Mouse (Mus musculus) v-Abl transformed pro-B cells (cell line): Measurements from ENCODE around the gene Gpr19.

Experiments used
- in situ Hi-C, 2 experiments: fragments of 400-800 bp; cut with MboI; formaldehyde crosslinking; loops; one replicate each; pipeline ENCODE4 v1.15.1; 2025; ENCODE audit not compliant: unreplicated experiment in 2 of 2

Gpr19 gene

GRCm38 (mm10) chr6:134898095-134898965 is at the start of gene Gpr19:
Gene Gpr19 (minus strand): TSS chr6:134898578.
- in situ Hi-C loops = loop anchor here (5.0 kb wide), 1 partner anchor 34 kb away; no protein-coding TSS in a partner anchor

GRCm38 (mm10) chr6:134947311-134948087 is 49.1 kb upstream of the Gpr19 start:
- in situ Hi-C loops = loop anchor here (5.0 to 25.0 kb wide), 5 partner anchors 35 to 1990 kb away; partner anchors contain the start of genes Apold1 (in 1 of the 2) and Arhgdib (in 1 of the 2)

GRCm38 (mm10) chr6:134946858-134947257 is 48.5 kb upstream of the Gpr19 start:
- in situ Hi-C loops = loop anchor here (5.0 to 25.0 kb wide), 5 partner anchors 35 to 1990 kb away; partner anchors contain the start of genes Apold1 (in 1 of the 2) and Arhgdib (in 1 of the 2)

- in situ Hi-C loops = loop anchor here (5.0 to 25.0 kb wide), 5 partner anchors 36 to 1991 kb away; partner anchors contain the start of genes Apold1 (in 1 of the 2) and Arhgdib (in 1 of the 2)
Observed at GRCm38 (mm10) chr6:134946054-134946453, 47.7 kb upstream of the Gpr19 start.

GRCm38 (mm10) chr6:134943759-134944407 is 45.5 kb upstream of the Gpr19 start:
- in situ Hi-C loops = loop anchor here in 1 of 2 experiments (25.0 kb wide), 1 partner anchor 1993 kb away; the partner anchor contains the start of gene Arhgdib

GRCm38 (mm10) chr6:134939781-134940180 is 41.4 kb upstream of the Gpr19 start:
- in situ Hi-C loops = loop anchor here in 1 of 2 experiments (25.0 kb wide), 1 partner anchor 1998 kb away; the partner anchor contains the start of gene Arhgdib

GRCm38 (mm10) chr6:134934305-134934704 is 35.9 kb upstream of the Gpr19 start:
- in situ Hi-C loops = loop anchor here (5.0 to 25.0 kb wide), 2 partner anchors 37 to 2003 kb away; partner anchors contain the start of genes Gpr19 (in 2 of the 2) and Arhgdib (in 1 of the 2)

- in situ Hi-C loops = loop anchor here (5.0 to 25.0 kb wide), 2 partner anchors 36 to 2004 kb away; partner anchors contain the start of genes Gpr19 (in 2 of the 2) and Arhgdib (in 1 of the 2)
Observed at GRCm38 (mm10) chr6:134933207-134933558, 34.8 kb upstream of the Gpr19 start.

GRCm38 (mm10) chr6:134932486-134933206 is 34.3 kb upstream of the Gpr19 start:
- in situ Hi-C loops = loop anchor here (5.0 to 25.0 kb wide), 2 partner anchors 35 to 2005 kb away; partner anchors contain the start of genes Gpr19 (in 2 of the 2) and Arhgdib (in 1 of the 2)

GRCm38 (mm10) chr6:134931146-134931545 is 32.8 kb upstream of the Gpr19 start:
- in situ Hi-C loops = loop anchor here (5.0 to 25.0 kb wide), 2 partner anchors 34 to 2006 kb away; partner anchors contain the start of genes Gpr19 (in 2 of the 2) and Arhgdib (in 1 of the 2)

- in situ Hi-C loops = loop anchor here (5.0 to 25.0 kb wide), 2 partner anchors 33 to 2007 kb away; partner anchors contain the start of genes Gpr19 (in 2 of the 2) and Arhgdib (in 1 of the 2)
Observed at GRCm38 (mm10) chr6:134930383-134930782, 32.0 kb upstream of the Gpr19 start.

GRCm38 (mm10) chr6:134929926-134930325 is 31.5 kb upstream of the Gpr19 start:
- in situ Hi-C loops = loop anchor here (5.0 to 25.0 kb wide), 3 partner anchors 33 to 2007 kb away; partner anchors contain the start of genes Gpr19 (in 2 of the 2) and Arhgdib (in 1 of the 2)

GRCm38 (mm10) chr6:134928889-134929310 is 30.5 kb upstream of the Gpr19 start:
- in situ Hi-C loops = loop anchor here in 1 of 2 experiments (10.0 to 25.0 kb wide), 2 partner anchors 1626 to 2008 kb away; partner anchors contain the start of gene Arhgdib

GRCm38 (mm10) chr6:134928096-134928888 is 29.9 kb upstream of the Gpr19 start:
- in situ Hi-C loops = loop anchor here in 1 of 2 experiments (10.0 to 25.0 kb wide), 2 partner anchors 1627 to 2009 kb away; partner anchors contain the start of gene Arhgdib

GRCm38 (mm10) chr6:134927595-134928095 is 29.3 kb upstream of the Gpr19 start:
- in situ Hi-C loops = loop anchor here in 1 of 2 experiments (10.0 to 25.0 kb wide), 2 partner anchors 1627 to 2010 kb away; partner anchors contain the start of gene Arhgdib

- in situ Hi-C loops = loop anchor here in 1 of 2 experiments (10.0 to 25.0 kb wide), 2 partner anchors 1628 to 2010 kb away; partner anchors contain the start of gene Arhgdib
Observed at GRCm38 (mm10) chr6:134926803-134927594, 28.6 kb upstream of the Gpr19 start.
